Mouse (Mus musculus) stomach, postnatal 0 days (tissue): ENCODE measurements around the gene Zfp148. TPM values are rescaled to one million over a fixed set of nuclear protein-coding genes. Genes with fewer than 3 reads are reported as not detected.
A peak's percentile ranks its signal among the peaks of the same experiment; 100 is the strongest.

Experiments used
- ATAC-seq: fragments of 200-750 bp; cut with Nextera tagmentation; 2 replicates; pipeline ENCODE4 v1.8.0; 2017; ENCODE audit not compliant: low FRiP score, low TSS enrichment
- DNase-seq: peaks from one replicate; pipeline ENCODE4 v3.0.0-alpha.2; 2016; ENCODE audit warnings: low spot score
- H3K27ac ChIP-seq: fragments of 300-500 bp; sonication (generic); replicated peaks from 2 replicates; pipeline ENCODE4 v1.5.1; 2014; ENCODE audit warnings: mild to moderate bottlenecking, control low read depth
- H3K27me3 ChIP-seq: fragments of 300-500 bp; sonication (generic); 2 replicates; pipeline ENCODE4 v1.6.1; 2014; ENCODE audit warnings: low read length; ENCODE audit not compliant: control insufficient read depth, insufficient read depth
- H3K36me3 ChIP-seq: fragments of 300-500 bp; sonication (generic); 2 replicates; pipeline ENCODE4 v1.6.1; 2014; ENCODE audit warnings: low read length, mixed read lengths; ENCODE audit not compliant: control insufficient read depth, insufficient read depth
- H3K4me1 ChIP-seq: fragments of 300-500 bp; sonication (generic); replicated peaks from 2 replicates; pipeline ENCODE4 v1.6.1; 2014; ENCODE audit warnings: antibody characterized with exemption; ENCODE audit not compliant: control insufficient read depth, insufficient read depth
- H3K4me2 ChIP-seq: fragments of 300-500 bp; sonication (generic); replicated peaks from 2 replicates; pipeline ENCODE4 v1.6.1; 2014; ENCODE audit warnings: low read depth, mild to moderate bottlenecking, control low read depth, moderate library complexity
- H3K4me3 ChIP-seq: fragments of 300-500 bp; sonication (generic); 2 replicates; pipeline ENCODE4 v1.5.1; 2014; ENCODE audit warnings: low read depth, low read length, control low read depth
- H3K9ac ChIP-seq: fragments of 300-500 bp; sonication (generic); 2 replicates; pipeline ENCODE4 v1.6.1; 2014; ENCODE audit warnings: mild to moderate bottlenecking, low read length, control low read depth, mixed read lengths
- H3K9me3 ChIP-seq: fragments of 300-500 bp; sonication (generic); 2 replicates; pipeline ENCODE4 v1.6.1; 2016; ENCODE audit warnings: low read length; ENCODE audit not compliant: control insufficient read depth
- CTCF ChIP-seq: IDR thresholded peaks from 2 replicates; pipeline ENCODE4 v1.5.1; 2016; ENCODE audit warnings: antibody characterized with exemption, low read depth, mild to moderate bottlenecking, moderate library complexity
- EP300 ChIP-seq: optimal IDR thresholded peaks from 2 replicates; pipeline ENCODE3; 2016; ENCODE audit warnings: antibody characterized with exemption
- WGBS: fragments of 180-500 bp; shearing (Covaris S2); extraction: QIAGEN DNeasy Blood & Tissue Kit; methylation state at CpG from one replicate; pipeline ENCODE4 v1.1.7; 2014; 5-methylcytosine and 5-hydroxymethylcytosine counted together
- polyA plus RNA-seq: library from polyadenylated mRNA; unstranded; fragments of >200 nt; fragmentation: Nextera tagmentation; extraction: Ambion mirVana; gene quantifications from 2 replicates; pipeline ENCODE4 v1.2.1, GENCODE M21; 2015

The Zfp148 gene
- polyA plus RNA-seq, 1 experiment from 2014 or later: 25.1 TPM

DNA sequence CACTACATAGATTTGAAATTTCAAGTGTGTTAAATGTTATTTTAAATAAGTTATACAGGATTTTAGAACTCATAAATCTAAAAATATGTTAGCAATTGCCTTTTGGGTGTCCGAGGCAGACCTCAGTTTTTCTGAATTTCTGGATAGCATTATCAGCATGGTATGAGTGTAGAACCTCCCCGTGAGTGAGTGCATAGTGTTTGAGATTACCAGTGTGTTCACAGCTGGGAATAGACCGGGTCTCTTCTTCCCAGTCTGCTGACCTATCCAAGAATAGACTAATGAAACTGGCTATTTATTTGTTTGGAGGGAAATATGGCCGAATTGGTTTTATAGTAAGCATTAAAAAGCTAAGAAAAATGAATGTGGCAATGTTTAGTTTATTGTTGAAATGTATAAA lies 20.3 kb downstream of the Zfp148 start:
- Histone ChIP-seq H3K9me3 (no peaks in the 10 kb centered on the region), H3K36me3 (no peaks in the 10 kb centered on the region), H3K9ac (no peak overlapping the region), H3K4me2 (no peak overlapping the region), H3K4me3 (no peak overlapping the region), H3K27me3 (no peaks in the 10 kb centered on the region), H3K4me1 (peaks cover 3% of the 10 kb centered on the region; the same call in 1 of the 2 replicates), H3K27ac (no peak overlapping the region)
- ATAC-seq (no peak), DNase-seq (no peak)
- 31% methylated on average over 4 of the region's 4 CpGs for WGBS
- TF ChIP-seq CTCF (no peak), EP300 (no peak)

DNA sequence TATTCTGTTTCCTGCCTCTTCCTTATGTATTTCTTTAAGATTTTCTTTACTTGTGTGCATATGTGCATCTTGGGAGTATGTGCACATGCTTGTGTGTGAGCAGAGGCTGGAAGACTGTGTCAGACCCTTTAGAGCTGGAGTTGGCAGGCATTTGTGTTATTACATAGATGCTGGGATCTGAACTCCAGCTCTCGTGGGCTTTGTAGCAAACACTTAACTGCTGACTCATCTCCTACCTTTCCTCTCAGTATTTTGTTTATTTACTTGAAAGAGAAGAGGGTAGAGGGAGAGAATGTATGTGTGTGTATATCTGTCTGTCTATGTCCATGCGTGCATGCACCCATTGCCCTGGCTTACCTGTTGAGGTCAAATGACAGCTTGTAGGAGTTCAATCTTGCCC lies 22.6 kb downstream of the Zfp148 start:
- DNase-seq (no peak), ATAC-seq (no peak)
- no peaks in the 10 kb centered on the region for H3K27me3 ChIP-seq
- H3K9ac ChIP-seq: no peak overlapping the region
- no peak overlapping the region for H3K4me3 ChIP-seq
- WGBS: 52% methylated on average over 2 of the region's 2 CpGs
- no peak for TF ChIP-seq CTCF
- TF ChIP-seq EP300: no peak
- H3K36me3 ChIP-seq: no peaks in the 10 kb centered on the region
- H3K27ac ChIP-seq: 0 out of 2 replicates have a peak overlapping the region, but pooled peaks have one; percentile 63
- H3K4me2 ChIP-seq: no peak overlapping the region
- no peaks in the 10 kb centered on the region for H3K9me3 ChIP-seq
- peaks cover 3% of the 10 kb centered on the region; the same call in 1 of the 2 replicates for H3K4me1 ChIP-seq

DNA sequence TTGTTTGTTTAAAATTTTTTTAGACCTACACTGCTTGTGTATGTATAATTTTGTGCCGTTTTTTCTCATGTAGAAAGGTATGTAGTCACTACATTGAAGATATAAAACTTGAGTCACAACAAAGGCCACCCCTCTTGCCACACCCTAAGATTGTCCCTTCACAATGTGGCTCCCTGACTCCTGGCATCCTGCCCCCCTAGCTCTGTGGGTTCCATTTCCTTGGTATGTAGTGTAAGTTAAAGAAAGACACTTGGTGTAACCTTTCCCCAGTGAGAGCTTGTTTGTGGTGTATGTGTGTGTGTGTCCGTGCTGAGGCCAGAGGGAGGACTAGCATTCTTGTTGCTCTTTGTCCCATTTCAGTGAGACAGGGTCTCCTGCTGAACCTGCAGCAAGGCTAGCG lies 23.4 kb downstream of the Zfp148 start:
- ATAC-seq: peak; percentile 13; the same call in 1 of the 2 replicates
- Histone ChIP-seq H3K4me2 (no peak overlapping the region), H3K27me3 (no peaks in the 10 kb centered on the region), H3K27ac (0 out of 2 replicates have a peak overlapping the region, but pooled peaks have one; percentile 13), H3K4me3 (no peak overlapping the region), H3K4me1 (peaks cover 3% of the 10 kb centered on the region; the same call in 1 of the 2 replicates), H3K36me3 (no peaks in the 10 kb centered on the region), H3K9me3 (no peaks in the 10 kb centered on the region), H3K9ac (no peak overlapping the region)
- DNase-seq: no peak
- 70% methylated on average over 3 of the region's 3 CpGs for WGBS
- no peak for TF ChIP-seq EP300
- no peak for TF ChIP-seq CTCF

DNA sequence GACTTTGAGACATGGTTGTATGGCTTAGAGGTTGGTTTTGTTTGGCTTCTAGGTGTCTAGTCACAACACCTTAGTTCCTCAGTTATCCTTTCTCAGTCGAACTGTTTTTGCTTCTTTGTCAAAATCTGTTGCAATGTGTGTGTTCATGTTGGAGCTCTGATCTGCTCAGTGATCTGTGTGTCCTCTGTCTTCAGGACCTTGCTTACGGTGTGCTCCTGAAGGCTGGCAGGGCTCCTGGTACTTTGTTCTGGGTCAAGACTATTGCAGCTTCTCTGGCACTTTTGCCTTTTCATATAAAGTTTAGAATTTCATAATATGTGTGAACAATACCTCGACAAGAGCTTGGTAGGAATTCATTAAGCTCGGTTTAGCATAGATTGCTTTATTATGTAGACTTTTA lies 24.9 kb downstream of the Zfp148 start:
- Histone ChIP-seq H3K27me3 (no peaks in the 10 kb centered on the region), H3K4me2 (no peak overlapping the region), H3K9me3 (no peaks in the 10 kb centered on the region), H3K36me3 (no peaks in the 10 kb centered on the region), H3K4me1 (peaks cover 3% of the 10 kb centered on the region; the same call in 1 of the 2 replicates), H3K4me3 (no peak overlapping the region), H3K9ac (no peak overlapping the region), H3K27ac (no peak overlapping the region)
- DNase-seq: no peak
- ATAC-seq: no peak
- TF ChIP-seq EP300 (no peak), CTCF (no peak)
- 71% methylated on average over 4 of the region's 4 CpGs for WGBS

DNA sequence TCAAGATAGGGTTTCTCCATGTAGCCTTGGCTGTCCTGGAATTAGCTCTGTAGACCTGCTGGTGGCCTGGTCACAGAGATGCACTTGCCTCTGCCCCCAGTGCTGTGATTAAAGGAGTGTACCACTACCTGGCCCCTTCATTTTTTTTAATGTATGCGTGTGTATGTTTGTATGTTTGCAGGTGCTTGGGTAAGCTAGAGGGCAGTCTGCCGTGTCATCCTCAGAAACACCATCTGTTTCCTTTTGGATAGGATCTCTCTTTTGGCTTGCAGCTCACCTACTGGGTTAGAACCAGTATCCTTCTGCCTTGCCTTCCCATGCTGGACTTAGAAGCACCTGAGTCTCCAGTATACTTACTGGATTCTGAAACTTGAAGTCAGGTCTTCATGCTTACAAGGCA lies 29.5 kb downstream of the Zfp148 start:
- no peak overlapping the region for H3K9ac ChIP-seq
- H3K4me2 ChIP-seq: no peak overlapping the region
- H3K27me3 ChIP-seq: no peaks in the 10 kb centered on the region
- TF ChIP-seq CTCF (no peak), EP300 (no peak)
- DNase-seq: no peak
- H3K4me3 ChIP-seq: no peak overlapping the region
- no peaks in the 10 kb centered on the region for H3K36me3 ChIP-seq
- peaks cover 3% of the 10 kb centered on the region; the same call in 1 of the 2 replicates for H3K4me1 ChIP-seq
- no peaks in the 10 kb centered on the region for H3K9me3 ChIP-seq
- ATAC-seq: no peak
- 87% methylated on average over 2 of the region's 2 CpGs for WGBS
- H3K27ac ChIP-seq: no peak overlapping the region

DNA sequence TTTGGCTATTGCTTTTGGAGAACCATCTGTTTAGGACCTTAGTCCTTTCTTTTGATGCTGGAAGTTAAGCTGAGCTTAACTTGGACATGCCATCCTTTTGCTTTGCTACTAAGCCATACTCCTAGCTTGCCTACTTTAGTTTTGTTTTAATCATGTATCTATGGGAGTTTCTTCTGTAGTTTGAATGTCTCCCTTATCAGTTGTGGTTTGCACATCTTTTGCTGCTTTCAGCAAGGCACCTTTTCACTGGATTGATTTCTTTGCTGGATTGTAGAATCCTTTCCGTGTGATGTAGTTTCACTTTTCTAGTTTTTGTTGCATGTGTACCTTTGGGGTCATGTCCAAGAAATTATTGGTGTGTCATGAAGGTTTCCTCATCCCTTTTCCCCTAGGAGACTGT lies 30.0 kb downstream of the Zfp148 start:
- TF ChIP-seq EP300: no peak
- TF ChIP-seq CTCF: no peak
- Histone ChIP-seq H3K4me3 (no peak overlapping the region), H3K4me2 (no peak overlapping the region), H3K4me1 (peaks cover 3% of the 10 kb centered on the region; the same call in 1 of the 2 replicates), H3K36me3 (no peaks in the 10 kb centered on the region), H3K27me3 (no peaks in the 10 kb centered on the region), H3K9ac (no peak overlapping the region), H3K27ac (no peak overlapping the region), H3K9me3 (no peaks in the 10 kb centered on the region)
- 67% methylated on average over 1 of the region's 1 CpGs for WGBS
- no peak for DNase-seq
- ATAC-seq: no peak
